Mouse (Mus musculus) left cerebral cortex, adult 2 months (tissue): ENCODE measurements around the gene Eme2. TPM values are rescaled to one million over a fixed set of nuclear protein-coding genes. Genes with fewer than 3 reads are reported as not detected.

Experiments used
- DNase-seq, 2 experiments: peaks; one replicate each; pipeline ENCODE4 v3.0.0; 2021 to 2022; ENCODE audit warnings: low spot score in 2 of 2, mixed read lengths in 1 of 2; ENCODE audit errors: extremely low spot score in 1 of 2
- H3K27ac ChIP-seq: fragments of 200-600 bp; 2 replicates; pipeline ENCODE4 v1.8.1; 2022
- H3K4me3 ChIP-seq: fragments of 200-600 bp; 2 replicates; pipeline ENCODE4 v1.8.1; 2022
- CTCF ChIP-seq: fragments of 200-600 bp; IDR thresholded peaks from 2 replicates; pipeline ENCODE4 v1.8.1; 2022; ENCODE audit warnings: antibody characterized with exemption, mild to moderate bottlenecking, moderate library complexity
- intact Hi-C: fragments of 180-260 bp; cut with DNase I; formaldehyde crosslinking; loops from one replicate; pipeline ENCODE4 v1.15.1; 2025
- total RNA-seq, 2 experiments: library from RNA; stranded (reverse); gene quantifications; 2 replicates each; pipeline ENCODE4 v1.2.3; 2021

The Eme2 gene
- total RNA-seq, 2 experiments from 2014 or later = 54.8 to 55.2 TPM

DNA sequence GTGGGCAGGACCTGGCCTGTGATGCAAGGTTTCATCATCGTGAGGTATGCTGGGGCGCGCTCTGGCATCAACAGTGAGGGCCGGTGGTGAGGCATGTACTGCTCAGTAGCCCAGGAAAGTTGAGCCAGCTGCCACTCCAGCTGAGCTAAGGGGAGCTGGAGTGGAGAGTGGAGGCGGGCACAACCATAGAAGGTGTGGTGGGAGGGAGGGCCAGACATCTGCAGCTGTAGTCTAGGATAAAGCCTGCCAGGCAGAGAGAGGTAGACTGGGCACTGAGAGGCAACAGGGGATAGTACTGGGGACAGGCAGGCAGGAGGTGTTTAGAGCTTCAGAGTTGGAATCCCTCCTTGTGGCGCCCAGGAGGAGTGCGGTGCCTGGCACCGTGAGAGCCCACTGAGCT lies 34.8 kb downstream of the Eme2 start:
- no peak overlapping the region for H3K4me3 ChIP-seq
- no peak for DNase-seq
- intact Hi-C loops = no loop called here
- no peak for TF ChIP-seq CTCF
- H3K27ac ChIP-seq = no peak overlapping the region

DNA sequence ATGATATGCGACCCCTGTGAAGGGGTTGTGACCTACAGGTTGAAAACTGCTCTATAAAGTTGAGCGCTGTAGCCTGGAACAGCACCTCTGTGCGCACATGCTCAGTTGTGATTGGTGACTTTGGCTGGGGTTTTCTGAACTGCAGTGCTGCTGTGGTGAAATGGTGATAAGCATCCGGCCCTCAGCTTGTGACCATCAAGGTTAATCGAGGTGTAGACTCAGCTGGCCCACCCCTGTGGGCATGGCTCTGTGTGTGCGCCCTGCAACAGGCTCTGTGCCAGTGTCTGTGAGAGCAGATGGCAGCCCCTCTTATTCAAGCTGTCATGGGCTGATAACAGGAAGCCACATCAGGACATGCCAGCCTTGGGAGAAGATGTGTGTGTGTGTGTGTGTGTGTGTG lies 35.9 kb downstream of the Eme2 start:
- no peak overlapping the region for H3K27ac ChIP-seq
- intact Hi-C loops = no loop called here
- no peak for TF ChIP-seq CTCF
- no peak overlapping the region for H3K4me3 ChIP-seq
- no peak for DNase-seq

DNA sequence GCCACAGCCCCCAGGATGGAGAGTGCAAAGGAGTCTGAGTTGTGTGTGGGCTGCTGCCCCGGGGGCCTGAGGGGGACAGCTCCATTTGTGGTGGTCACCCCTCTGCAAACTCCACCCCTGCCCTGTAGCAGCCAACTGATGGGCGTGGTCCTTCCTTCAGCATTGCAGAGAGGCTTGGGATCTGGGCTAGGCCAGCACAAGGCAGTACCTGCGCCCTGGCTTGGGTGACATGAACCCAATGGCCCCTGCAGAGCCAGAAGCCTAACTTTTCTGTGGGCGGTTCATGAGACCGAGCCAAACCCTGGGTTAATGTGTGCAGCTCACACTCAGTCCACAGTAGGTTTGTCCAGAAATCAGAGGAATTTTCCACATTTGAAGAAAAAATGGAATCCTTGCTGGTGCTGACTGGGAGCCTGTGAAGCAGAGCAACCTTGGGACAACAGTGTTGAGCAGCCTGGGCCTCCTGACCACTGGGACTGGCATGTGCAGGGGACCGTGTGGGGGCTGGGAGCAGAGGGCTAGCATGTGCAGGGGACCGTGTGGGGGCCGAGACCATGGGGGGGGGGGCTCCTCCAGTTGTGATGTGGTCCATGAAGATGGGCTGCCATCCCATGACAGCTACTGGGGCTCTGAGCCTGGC lies 36.9 kb downstream of the Eme2 start:
- no peak for DNase-seq
- Histone ChIP-seq H3K4me3 (no peak overlapping the region), H3K27ac (no peak overlapping the region)
- no peak for TF ChIP-seq CTCF
- intact Hi-C loops = no loop called here

DNA sequence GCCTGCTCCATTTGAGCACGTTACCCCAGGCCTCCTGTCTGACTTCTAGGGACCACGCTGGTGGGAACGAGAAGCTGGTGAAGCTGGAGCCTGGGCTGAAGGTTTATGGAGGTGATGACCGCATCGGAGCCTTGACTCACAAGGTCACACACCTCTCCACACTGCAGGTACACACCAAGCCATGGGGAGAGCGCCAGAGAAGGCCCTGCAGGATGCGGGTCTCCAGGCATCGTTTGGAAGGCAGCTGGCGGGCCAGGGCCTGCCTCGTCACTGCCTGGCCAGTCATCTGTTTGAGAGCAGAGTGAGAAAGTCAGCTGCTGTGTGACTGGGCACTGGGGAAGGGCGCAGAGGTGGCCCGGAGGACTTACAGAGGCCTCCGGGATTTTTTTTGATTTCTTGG lies 38.3 kb downstream of the Eme2 start:
- no peak for DNase-seq
- intact Hi-C loops = no loop called here
- no peak for TF ChIP-seq CTCF
- Histone ChIP-seq H3K27ac (no peak overlapping the region), H3K4me3 (no peak overlapping the region)

DNA sequence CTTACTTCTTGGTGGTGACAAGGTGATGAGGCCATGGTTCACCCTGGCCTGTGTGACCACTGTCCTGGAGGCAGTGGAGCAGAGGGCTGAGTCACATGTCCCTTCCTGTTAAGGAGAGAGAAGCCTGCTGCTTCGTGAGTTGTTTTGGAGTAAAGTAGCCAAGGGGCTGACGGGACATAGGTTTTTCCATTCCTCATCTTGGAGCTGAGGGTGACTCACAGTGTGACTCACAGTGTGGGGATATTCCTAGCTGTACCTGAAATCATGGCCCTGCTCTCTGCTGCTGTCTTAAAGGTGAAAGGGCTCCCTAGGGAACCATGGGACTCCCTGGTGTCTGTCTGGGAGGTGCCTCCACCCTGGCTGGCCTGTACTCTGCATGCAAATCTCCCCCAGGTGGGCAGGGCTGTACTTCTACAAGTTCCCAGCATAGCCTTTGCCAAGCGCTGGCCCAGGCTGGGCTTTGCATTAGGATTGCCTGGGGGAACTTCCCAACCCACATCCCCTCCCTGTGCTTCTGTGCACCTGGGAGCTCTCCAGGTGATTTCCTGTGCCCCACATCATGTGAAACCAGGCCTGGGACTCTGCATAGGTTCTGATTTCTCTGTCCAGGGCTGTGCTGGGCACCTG lies 38.9 kb downstream of the Eme2 start:
- no peak for TF ChIP-seq CTCF
- H3K4me3 ChIP-seq = no peak overlapping the region
- no peak for DNase-seq
- intact Hi-C loops = no loop called here
- H3K27ac ChIP-seq = no peak overlapping the region

DNA sequence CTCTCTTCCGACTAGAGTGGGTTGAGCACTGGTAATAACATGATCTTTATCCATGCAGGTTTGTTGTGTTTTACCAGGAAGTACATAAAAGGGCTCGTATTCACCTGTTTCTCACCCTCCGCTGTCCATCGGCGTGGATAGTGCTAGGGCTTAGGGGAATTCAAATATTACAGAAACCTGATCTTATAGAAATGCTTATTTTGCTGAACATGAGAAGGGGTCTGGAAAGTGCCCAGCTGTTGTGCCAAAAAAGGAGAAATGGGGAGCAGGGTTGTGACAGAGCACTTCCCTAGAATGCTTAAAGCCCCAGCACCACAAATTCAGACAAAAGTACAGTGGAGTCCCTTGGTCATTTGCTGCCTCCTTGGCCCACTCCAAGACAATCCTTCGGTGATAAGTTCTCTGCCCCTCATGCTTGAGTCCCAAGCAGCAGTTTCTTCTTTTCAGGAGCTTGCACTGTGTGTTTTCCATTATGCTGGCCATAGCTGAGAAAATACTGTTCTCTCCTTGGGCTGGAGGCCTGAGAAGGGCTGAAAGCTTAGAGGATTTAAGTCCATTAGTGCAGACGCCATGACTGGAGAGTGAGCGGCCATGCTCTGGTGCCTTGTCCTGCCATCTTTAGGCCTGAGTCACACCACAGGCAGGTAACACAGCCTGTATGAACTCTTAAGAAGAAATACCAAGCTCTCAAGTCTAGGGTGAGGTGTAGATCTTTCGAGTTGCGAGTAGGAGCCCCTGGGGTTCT lies 43.3 kb downstream of the Eme2 start:
- DNase-seq = no peak
- Histone ChIP-seq H3K4me3 (peak overlapping the region; percentile 76), H3K27ac (no peak overlapping the region)
- intact Hi-C loops = no loop called here
- no peak for TF ChIP-seq CTCF

DNA sequence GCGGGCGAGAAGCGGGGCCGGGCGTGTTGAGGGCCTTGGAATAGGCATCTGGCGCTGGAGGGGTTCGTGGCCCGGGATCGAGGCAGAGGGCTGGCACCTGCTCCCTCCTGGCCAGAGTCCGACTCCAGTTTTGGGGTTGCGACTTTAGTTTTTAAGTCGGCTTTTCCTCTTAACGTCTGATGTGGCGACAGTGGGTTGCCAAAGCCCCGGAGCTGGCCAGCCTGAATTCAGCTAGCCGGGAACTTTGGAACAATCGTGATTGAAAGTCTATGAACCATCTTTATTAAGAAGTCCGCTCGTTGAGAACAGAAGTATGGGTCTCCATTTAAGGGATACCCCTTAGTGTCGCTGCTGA lies 44.1 kb downstream of the Eme2 start:
- H3K4me3 ChIP-seq = peak overlapping the region; percentile 76
- no peak for TF ChIP-seq CTCF
- no peak for DNase-seq
- peak overlapping the region; percentile 98 for H3K27ac ChIP-seq
- intact Hi-C loops = no loop called here

DNA sequence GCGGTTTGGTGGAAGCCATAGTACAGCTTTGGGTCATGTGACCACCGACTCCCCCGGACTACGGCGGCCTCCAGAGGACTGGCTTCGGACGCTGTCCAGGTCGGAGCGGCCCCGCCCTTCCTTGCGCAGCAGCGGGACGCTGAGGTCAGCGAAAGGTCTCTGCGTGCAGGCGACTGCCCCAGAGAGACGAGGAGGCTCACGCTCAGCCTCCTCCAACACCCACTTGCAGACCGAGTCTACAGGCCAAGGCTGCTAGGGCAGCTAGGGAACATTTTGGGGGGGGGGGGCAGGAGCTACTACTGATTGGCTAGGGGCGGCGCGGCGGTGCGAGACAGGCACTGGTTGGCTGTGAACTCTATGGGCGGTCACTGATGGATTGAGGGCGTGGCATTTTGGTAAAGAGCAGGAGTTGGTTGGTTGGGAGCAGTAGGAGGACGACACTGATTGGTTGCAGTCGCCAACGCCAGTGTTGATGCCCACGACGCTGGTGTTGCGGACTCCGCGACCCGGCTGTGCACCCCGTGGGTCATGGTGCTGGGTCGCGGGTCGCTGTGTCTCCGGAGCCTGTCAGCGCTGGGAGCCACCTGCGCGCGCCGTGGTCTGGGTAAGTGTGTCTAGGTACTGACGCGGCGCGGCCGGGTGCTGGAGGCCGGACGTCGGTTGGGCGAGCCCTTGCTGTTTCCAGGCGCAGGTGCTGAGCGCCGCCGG lies 44.7 kb downstream of the Eme2 start, which contains the start of gene Fahd1:
Fahd1 (minus strand) TSS at position 300 of the 708 bp plus-strand sequence.
- H3K4me3 ChIP-seq = peak within 1 kb of the TSS; percentile 76
- intact Hi-C loops = no loop called here
- DNase-seq = peak; percentile 93 to 94
- H3K27ac ChIP-seq = peak within 1 kb of the TSS; percentile 98
- TF ChIP-seq CTCF = no peak

DNA sequence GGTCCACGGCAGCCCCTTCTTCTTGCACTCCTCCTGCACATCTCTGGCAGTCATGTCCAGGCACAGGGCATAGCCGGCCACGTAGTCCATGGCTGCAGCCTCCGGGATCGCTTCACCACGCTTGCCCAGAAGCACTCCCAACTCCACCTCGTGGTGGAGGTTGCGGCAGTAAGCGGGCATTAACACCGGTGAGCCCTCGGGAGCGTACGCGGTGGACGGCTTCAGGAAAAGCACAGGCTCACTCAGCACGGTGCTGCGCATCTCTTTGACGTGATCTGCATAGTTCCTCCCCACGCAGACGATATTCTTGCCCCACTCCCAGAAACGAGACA lies 45.2 kb downstream of the Eme2 start:
- peak overlapping the region; percentile 98 for H3K27ac ChIP-seq
- intact Hi-C loops = no loop called here
- TF ChIP-seq CTCF = peak; percentile 34
- no peak for DNase-seq
- peak overlapping the region; percentile 76 for H3K4me3 ChIP-seq

DNA sequence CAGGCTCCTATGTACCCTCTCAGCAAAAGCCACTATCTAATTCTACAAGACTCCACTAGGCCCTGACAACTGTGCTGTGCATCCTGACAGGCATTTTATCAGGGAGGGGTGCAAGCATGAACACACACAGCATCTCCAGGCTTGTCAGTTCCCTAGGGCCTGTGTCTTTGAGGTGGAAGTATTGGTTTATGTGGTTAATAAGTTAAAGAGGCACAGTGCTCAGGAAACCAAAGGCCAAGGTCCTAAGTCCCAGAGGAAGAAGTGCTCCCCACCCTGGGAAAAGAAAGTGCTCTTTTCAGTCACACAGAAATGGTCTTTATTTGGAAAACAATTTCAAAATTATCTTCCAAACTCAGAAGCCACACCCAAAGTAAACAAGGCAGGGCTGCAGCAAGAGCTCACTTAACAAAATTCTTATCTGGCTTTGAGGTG lies 46.3 kb downstream of the Eme2 start:
- intact Hi-C loops = no loop called here
- no peak for DNase-seq
- TF ChIP-seq CTCF = no peak
- Histone ChIP-seq H3K4me3 (peak overlapping the region; percentile 76), H3K27ac (no peak overlapping the region)

DNA sequence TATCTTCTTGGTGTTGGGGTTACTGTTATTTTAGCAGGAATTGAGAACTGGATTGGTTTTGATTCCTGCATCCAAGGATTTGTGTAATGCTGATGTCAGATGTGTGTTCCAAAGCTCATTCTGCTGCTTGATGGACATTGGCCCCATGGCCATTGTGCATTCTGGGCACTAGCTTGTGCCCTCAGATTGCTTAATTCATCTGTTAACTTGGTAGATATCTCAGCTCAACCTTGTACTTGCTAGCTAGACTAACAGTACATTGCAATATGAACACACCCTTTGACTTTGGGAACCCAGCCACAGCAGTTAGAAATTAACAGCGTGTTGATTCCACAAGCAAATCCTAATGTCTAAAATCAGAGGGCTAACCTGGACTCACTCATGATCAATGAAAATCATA lies 47.5 kb downstream of the Eme2 start:
- Histone ChIP-seq H3K27ac (no peak overlapping the region), H3K4me3 (no peak overlapping the region)
- TF ChIP-seq CTCF = no peak
- no peak for DNase-seq
- intact Hi-C loops = no loop called here

DNA sequence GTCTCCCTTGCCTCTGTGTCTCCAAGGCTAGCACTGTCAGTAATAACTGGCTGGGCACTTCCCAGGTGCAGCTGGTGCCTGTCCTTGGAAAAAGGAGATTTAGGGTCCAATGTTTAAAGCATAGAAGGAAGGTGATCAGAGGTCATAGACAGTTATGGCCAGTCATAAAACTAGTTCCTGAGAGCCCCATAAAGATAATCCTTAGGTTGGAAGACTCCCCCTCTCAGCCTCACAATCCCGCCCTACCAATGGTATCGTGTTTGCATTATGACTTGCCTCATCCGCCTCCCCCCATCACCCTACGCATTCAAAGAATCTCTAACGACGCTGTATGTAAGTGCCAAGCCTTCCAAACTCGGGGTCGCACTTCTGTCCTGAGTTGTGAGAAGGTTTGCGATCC lies 50.4 kb downstream of the Eme2 start:
- no peak for DNase-seq
- intact Hi-C loops = no loop called here
- Histone ChIP-seq H3K27ac (no peak overlapping the region), H3K4me3 (no peak overlapping the region)
- no peak for TF ChIP-seq CTCF
